Mouse (Mus musculus) right cerebral cortex, postnatal 14 days (tissue): ENCODE measurements around the gene Gldc.

Experiments used
- DNase-seq: peaks from one replicate; pipeline ENCODE4 v3.0.0; 2022

Gldc gene

GRCm38 (mm10) chr19:30157031-30157687 lies 18.1 kb downstream of the Gldc start:
- peak; percentile 24 for DNase-seq

- no peak for DNase-seq
These were observed 21.5 kb downstream of the Gldc start for GRCm38 (mm10) chr19:30153729-30154128.

- no peak for DNase-seq
These were observed 23.9 kb downstream of the Gldc start for GRCm38 (mm10) chr19:30151290-30151689.

GRCm38 (mm10) chr19:30149238-30149805 lies 25.9 kb downstream of the Gldc start:
- DNase-seq, result no peak

DNA sequence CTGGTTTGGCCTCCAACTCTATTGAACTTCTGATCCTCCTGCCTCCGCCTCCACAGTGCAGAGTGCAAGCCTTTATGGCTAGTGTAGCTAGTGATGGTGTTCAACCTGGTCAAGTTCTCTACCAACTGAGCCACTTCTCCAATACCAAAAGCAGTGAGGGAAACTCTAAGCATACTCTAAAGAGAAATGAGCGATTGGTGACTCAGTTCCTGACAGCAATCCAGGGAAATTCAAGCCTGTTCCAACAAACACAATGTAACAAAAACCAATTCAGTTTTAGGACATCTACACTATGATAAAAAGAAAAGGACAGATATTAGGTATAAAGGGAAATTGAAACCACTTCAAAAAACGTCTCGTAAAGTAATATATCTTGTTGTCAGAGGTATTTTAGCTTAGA lies 27.9 kb downstream of the Gldc start:
- DNase-seq, result no peak

- no peak for DNase-seq
These were observed 28.5 kb downstream of the Gldc start for GRCm38 (mm10) chr19:30146761-30147160.

- DNase-seq, result no peak
These were observed 30.1 kb downstream of the Gldc start for GRCm38 (mm10) chr19:30145106-30145505.

GRCm38 (mm10) chr19:30136308-30136707 lies 38.9 kb downstream of the Gldc start:
- DNase-seq, result no peak

GRCm38 (mm10) chr19:30128177-30128576 lies 47.1 kb downstream of the Gldc start:
- DNase-seq, result no peak

DNA sequence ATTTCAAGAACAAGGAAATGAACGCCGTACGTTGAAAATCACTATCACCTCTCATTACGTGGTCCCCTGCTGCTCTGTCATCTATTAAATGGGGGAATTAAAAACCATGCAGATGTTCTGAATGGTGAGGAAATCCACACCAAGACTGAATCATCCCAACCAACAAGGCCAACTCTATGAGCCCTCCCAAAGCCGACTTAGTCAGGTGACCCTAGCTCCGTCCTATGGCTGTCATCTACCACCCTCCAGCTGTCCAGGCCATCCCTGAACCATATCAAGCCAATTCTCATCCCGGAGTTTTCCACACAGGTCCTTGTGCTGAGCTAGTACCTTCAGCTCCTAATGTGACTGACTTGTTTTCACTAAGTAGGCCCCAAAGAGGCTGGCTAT lies 49.6 kb downstream of the Gldc start:
- DNase-seq, result no peak

- no peak for DNase-seq
These were observed 50.1 kb downstream of the Gldc start for GRCm38 (mm10) chr19:30124999-30125669.

DNA sequence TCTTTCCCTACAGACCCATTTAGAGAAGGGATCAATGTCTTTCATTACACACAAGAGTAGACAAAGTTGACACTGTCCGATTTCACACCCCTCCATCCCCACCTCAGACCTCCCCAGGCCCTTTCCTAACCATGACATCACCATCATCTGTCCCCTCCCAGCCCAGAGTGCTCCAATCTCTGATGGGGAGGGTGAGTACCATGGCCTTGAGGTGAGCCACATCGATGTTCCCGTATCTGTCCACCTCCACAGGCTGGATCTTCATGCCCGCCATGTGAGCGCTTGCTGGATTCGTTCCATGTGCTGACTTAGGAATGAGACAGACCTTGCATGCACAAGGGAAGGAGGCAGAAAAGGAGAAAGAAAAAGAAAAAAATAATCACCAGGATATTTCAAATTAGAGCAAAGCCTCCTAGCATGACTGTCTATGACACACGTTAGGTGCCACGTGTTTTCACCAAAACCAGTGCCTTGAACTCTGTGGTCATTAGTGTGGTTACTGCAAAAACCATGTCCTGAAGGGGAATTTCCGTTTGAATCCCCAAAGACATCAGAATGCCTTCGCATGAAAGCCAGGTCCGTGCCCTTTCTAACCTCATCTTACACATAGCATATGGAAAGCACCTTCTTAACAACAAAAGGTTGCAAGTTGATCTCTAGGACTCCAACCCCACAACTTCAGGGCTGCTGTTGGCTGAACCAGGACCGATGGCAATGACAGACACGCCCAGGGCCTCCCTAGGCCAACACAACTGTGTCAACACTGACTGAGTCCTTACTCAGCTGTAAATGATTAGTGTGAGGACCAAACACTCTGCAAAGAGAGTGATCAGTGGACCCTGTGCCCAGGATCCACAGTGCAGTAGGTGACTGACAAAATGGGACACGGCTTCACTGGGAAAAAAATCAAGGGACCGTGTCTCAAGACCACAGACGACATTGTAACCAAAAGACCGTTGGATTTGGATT lies 56.6 kb downstream of the Gldc start:
- no peak for DNase-seq

- DNase-seq, result no peak
These were observed 57.5 kb downstream of the Gldc start for GRCm38 (mm10) chr19:30117775-30118174.

GRCm38 (mm10) chr19:30117241-30117640 lies 58.0 kb downstream of the Gldc start:
- DNase-seq, result no peak

DNA sequence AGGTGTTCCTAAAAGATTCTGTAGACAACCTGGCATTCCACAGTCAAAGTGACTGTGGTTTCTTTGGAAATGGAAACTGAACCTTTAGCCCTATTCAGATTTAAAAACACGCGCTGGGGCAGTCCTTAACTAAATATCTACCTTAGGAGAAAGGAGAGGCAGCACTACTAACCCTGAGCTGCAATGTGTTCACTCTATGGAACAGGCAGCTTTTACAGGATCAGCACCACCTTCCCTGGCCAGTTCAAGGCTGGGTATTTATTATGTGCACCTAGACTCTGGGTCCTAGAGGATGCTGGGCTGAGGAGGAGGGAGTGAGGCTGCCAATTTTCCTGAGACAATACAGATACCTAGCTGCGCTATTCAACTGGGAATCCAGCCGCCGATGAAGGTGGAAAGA lies 59.6 kb downstream of the Gldc start:
- no peak for DNase-seq

DNA sequence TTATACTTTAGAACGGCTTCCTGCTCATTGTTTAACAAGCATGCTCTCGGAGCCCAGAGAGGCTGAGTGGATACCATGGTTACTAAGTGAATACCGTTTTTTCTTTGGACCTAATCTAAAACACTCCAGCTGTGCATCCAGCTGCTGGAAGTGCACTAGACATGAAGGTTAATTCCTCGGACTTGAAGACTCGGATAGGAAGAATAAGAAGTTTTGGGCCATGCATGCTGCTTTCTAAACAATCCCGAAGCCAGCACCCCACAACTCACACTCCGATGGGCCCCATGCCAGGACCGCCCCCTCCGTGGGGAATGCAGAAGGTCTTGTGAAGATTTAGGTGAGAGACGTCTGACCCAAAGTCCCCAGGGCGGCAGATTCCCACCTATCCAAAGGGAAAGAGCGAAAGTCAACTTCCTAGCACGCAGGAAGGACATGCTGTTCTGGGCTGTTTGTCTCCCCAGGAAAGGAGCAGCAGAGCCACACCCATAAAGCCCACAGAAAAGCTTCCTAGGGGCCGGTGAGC lies 60.2 kb downstream of the Gldc start:
- DNase-seq, result peak; percentile 38

DNA sequence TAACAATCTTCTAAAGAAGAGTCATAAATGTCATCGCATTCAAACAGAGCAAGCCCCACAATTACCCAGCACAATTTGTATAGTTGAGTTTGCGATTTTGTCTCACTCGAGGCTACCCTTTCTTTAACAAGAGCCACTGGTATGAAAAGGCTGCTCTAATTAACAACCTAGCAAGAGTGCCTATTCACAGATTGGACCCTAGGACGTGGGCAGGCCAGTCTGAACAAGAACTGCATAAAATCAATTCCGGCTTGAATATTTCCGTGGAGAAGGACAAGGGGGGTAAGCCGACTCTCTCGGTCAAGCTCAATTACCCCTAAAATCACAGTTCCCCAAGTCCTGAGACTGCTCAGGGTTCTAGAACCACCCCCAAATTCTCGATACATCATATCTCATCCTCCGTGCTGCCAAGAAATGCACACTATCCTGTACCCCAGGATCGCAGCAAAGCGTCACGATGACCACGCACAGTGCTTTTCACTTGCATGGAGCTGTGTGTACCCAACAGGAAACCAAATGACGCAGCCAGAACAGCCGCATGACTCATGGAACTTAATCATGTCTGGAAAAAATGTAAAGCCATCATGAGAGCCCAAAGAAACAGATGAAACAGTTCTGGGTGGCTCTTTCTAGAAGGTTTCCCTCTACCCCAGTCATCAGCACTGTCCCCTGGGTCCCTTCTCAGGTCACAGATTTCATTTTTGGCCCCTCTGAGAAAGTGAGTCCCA lies 62.1 kb downstream of the Gldc start:
- DNase-seq, result no peak

DNA sequence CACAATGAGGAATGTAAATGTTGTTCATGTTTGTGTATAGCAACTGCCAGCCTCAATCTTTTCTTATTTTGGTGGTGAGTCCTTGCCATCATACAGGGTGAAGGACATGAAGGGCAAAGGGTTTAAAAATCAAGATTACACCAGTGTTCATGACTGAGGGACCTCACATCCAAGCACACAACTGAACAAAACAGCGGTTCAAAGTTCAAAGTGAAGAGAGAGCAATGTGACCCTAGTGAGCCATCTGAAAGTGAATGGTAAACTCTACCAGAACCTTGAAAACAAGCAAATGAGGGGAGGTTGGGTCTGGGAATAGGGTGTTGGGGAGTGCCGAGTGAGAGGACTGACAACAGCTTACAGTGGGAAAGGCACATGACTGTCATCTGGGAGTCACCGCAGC lies 63.8 kb downstream of the Gldc start:
- DNase-seq, result no peak

DNA sequence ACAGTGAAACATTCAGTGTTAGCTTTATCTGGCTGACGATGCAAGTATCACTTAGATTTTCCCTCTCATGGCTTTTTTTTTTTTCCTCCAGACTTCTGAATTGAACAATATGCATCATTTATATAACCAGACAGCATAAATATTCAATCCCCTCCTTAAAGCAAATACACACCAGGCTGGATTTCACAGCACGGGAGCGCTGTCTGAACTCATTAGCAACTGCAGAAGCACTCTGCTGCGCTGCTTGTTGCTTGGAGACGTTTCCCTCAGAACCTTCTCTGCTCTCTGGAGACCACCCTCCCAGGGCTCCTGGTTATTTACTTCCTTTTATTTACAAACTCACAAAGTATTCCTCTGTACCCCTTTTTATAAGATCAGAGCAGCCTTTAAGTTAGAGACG lies 66.1 kb downstream of the Gldc start:
- DNase-seq, result no peak

GRCm38 (mm10) chr19:30108616-30109015 lies 66.6 kb downstream of the Gldc start:
- no peak for DNase-seq

- DNase-seq, result no peak
These were observed 67.9 kb downstream of the Gldc start for GRCm38 (mm10) chr19:30107221-30107845.
